Mouse (Mus musculus) bone marrow macrophage, adult 2 months (primary cell): ENCODE measurements around the gene Pin1. TPM values are rescaled to one million over a fixed set of nuclear protein-coding genes. Genes with fewer than 3 reads are reported as not detected.
A peak's percentile ranks its signal among the peaks of the same experiment; 100 is the strongest.

ENCODE experiments used
- H3K27ac ChIP-seq: 2 replicates; pipeline ENCODE4 v1.5.1; 2012; ENCODE audit warnings: low read depth, low read length; ENCODE audit not compliant: insufficient read depth
- H3K4me1 ChIP-seq: 2 replicates; pipeline ENCODE4 v1.6.1; 2012; ENCODE audit warnings: low read length; ENCODE audit not compliant: control insufficient read depth, insufficient read depth
- H3K4me3 ChIP-seq: 2 replicates; pipeline ENCODE4 v1.5.1; 2012; ENCODE audit warnings: mild to moderate bottlenecking, low read length, moderate library complexity; ENCODE audit not compliant: insufficient read depth
- CTCF ChIP-seq: IDR thresholded peaks from 2 replicates; pipeline ENCODE4 v1.5.1; 2012; ENCODE audit warnings: low read depth, mild to moderate bottlenecking, low read length, moderate library complexity
- POLR2A ChIP-seq: IDR thresholded peaks from 2 replicates; pipeline ENCODE4 v1.6.1; 2012; ENCODE audit warnings: mild to moderate bottlenecking, low read depth, low read length, borderline replicate concordance
- polyA plus RNA-seq: library from polyadenylated mRNA; stranded (reverse); fragments of >200 nt; gene quantifications from 2 replicates; pipeline ENCODE4 v1.2.4, GENCODE M21; 2012; ENCODE audit not compliant: missing spikeins, insufficient read depth, insufficient read length

The Pin1 gene
- polyA plus RNA-seq, 1 experiment = 11.4 TPM

DNA sequence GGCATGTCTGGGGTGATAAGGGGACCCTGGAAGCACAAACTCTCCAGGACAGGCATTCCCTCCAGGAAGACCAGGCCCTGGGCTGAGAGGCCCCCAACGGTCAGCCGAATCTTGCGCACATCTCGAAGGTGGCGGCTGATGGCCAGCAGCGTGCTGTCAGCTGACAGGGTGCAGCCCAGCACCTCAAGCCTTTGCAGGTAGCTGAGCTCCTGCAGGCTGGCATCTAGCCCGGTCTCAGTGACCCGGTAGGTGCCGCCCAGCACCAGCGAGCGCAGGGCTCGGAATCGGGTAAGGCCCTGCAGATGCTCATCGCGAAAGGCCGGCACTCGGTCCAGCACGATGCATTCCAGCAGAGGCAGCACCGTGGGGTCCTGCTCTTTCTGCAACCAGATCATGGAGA, 13.3 kb upstream of the Pin1 start:
- no peak overlapping the region for H3K27ac ChIP-seq
- TF ChIP-seq POLR2A (no peak), CTCF (no peak)
- H3K4me1 ChIP-seq = peaks cover 5% of the 10 kb centered on the region
- no peak overlapping the region for H3K4me3 ChIP-seq

- TF ChIP-seq CTCF = no peak
- no peak for TF ChIP-seq POLR2A
- Histone ChIP-seq H3K4me3 (no peak overlapping the region), H3K4me1 (peaks cover 5% of the 10 kb centered on the region), H3K27ac (no peak overlapping the region)
Observed at GRCm38 (mm10) chr9:20639486-20639885, 12.4 kb upstream of the Pin1 start.

GRCm38 (mm10) chr9:20641501-20641900, 10.4 kb upstream of the Pin1 start:
- peaks cover 5% of the 10 kb centered on the region for H3K4me1 ChIP-seq
- H3K27ac ChIP-seq = no peak overlapping the region
- peak overlapping the region; percentile 91 for H3K4me3 ChIP-seq
- TF ChIP-seq POLR2A (no peak), CTCF (no peak)

- H3K4me3 ChIP-seq = peak within 1 kb of the TSS; percentile 91
- H3K4me1 ChIP-seq = peaks cover 5% of the 10 kb centered on the region
- peak within 1 kb of the TSS; percentile 17 for H3K27ac ChIP-seq
- no peak for TF ChIP-seq POLR2A
- TF ChIP-seq CTCF = no peak
Observed at GRCm38 (mm10) chr9:20642101-20642895, 9.6 kb upstream of the Pin1 start, which contains the start of gene Ubl5. Ubl5 (plus strand) TSS chr9:20642878.

DNA sequence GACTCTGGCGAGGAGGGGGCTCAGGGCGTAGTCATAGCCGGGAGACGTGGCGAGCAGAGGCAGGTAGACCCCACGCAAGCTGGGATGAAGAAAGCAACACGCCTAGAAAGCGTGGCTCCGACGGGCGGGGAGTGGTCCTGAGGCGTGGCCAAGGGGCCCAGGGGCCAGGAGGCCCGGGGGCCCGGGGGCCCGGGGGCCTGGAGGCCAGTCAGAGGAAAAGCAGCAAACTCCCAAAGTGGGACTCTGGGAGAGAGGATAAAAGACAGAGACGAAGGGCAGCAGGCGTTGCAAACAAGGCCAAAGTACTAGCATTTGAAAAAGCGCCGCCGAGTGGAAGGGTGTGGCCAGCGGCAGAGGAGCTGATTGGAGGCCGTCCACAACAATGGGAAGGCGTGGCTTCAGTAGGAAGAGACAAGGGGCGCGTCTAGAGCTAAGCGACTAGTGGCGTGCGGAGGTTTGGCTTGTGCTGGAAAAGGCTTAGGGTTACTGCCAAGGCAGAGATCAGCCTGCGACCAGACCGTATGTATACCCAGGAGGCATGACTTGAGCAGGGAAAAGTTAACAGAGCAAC, 8.9 kb upstream of the Pin1 start:
- Histone ChIP-seq H3K4me1 (peaks cover 5% of the 10 kb centered on the region), H3K4me3 (peak overlapping the region; percentile 91), H3K27ac (no peak overlapping the region; the same call in 1 of the 2 replicates)
- no peak for TF ChIP-seq POLR2A
- no peak for TF ChIP-seq CTCF

- no peak for TF ChIP-seq CTCF
- TF ChIP-seq POLR2A = no peak
- Histone ChIP-seq H3K27ac (no peak overlapping the region), H3K4me1 (peaks cover 5% of the 10 kb centered on the region)
Observed at GRCm38 (mm10) chr9:20643781-20644180, 8.1 kb upstream of the Pin1 start.

GRCm38 (mm10) chr9:20644360-20645081, 7.4 kb upstream of the Pin1 start, which contains the start of gene Fbxl12:
Fbxl12 (minus strand) TSS chr9:20644767.
- peak within 1 kb of the TSS; percentile 91 for H3K4me3 ChIP-seq
- H3K4me1 ChIP-seq = peaks cover 5% of the 10 kb centered on the region
- peak within 1 kb of the TSS; percentile 53 for H3K27ac ChIP-seq
- TF ChIP-seq POLR2A (peak; percentile 15; the same call in 1 of the 2 replicates), CTCF (no peak)

More at GRCm38 (mm10) chr9:20643781-20644180, 8.1 kb upstream of the Pin1 start:
- peak overlapping the region; percentile 91 for H3K4me3 ChIP-seq

GRCm38 (mm10) chr9:20645121-20645520, 6.8 kb upstream of the Pin1 start:
- Histone ChIP-seq H3K27ac (peak overlapping the region; percentile 44), H3K4me3 (peak overlapping the region; percentile 91), H3K4me1 (peaks cover 5% of the 10 kb centered on the region)
- TF ChIP-seq CTCF (no peak), POLR2A (no peak)

DNA sequence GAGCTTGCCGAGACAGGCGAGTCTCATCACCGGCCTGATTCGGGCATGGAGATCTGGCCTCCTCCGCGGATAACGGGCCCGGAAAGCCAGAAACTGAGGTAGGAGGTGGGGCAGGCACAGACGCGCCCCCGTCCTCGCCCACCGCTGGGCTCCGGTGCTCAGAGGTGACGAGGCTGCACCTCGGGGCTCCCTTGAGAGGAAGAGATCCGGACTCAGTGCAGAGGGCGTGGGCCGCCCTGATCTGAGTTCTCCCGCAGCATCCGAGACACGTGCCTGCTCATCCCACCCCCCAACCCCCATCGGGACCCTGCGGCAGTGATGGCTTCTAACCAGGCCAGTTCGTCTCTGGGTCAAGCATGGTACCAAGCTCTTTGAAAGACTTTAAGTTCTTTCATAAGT, 364 bp downstream of the Pin1 start:
- H3K4me3 ChIP-seq = peak overlapping the region; percentile 99
- H3K4me1 ChIP-seq = peaks cover 10% of the 10 kb centered on the region; the same call in 1 of the 2 replicates
- H3K27ac ChIP-seq = peak overlapping the region; percentile 4; the same call in 1 of the 2 replicates
- TF ChIP-seq POLR2A (no peak), CTCF (no peak)
